Mouse (Mus musculus) thymus, postnatal 36 days (tissue): ENCODE measurements around the gene Anks1.

Experiments used
- DNase-seq, 2 experiments: peaks; one replicate each; pipeline ENCODE4 v3.0.0; 2022; ENCODE audit warnings: mixed read lengths in 2 of 2

Gene Anks1

DNA sequence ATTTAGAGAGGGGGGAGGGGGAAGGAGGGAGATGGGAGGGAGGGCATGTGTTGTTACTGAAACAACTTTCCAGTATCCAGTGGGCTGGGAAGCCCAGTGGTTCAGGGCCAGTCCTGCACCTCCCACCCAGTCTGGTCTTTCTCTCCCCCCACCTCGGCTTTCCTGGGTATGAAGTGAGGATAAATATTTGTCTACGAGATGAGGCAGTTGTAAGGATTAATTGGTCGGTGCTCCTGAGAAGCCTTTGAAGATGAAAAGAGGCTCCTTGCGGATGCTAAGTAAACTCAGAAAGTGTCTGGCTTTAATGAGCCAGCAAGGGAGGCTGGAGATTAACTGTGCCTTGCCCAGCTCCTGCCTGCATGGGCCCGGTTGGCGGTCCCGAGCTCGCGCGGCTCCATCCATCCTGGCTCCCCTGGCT lies 192.8 kb downstream of the Anks1 start:
- no peak for DNase-seq

DNA sequence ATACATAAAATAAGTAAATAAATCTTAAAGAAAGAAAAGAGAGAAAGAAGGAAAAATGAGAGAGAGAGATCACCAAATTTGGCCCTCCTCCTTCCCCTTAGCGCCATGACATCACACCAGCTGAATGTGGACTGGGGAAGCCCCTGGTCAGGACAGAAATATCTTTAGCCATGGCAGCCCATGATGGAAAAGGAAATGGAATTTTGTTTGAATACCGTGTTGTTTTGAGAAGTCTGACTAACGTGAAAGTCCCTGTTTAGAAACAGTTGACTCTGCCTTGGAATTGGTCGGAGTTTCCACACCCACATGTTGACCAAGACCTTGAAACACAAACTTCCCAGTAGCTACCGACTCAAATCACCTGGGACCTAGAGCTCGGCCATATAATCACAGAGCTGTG lies 195.3 kb downstream of the Anks1 start:
- DNase-seq = no peak

DNA sequence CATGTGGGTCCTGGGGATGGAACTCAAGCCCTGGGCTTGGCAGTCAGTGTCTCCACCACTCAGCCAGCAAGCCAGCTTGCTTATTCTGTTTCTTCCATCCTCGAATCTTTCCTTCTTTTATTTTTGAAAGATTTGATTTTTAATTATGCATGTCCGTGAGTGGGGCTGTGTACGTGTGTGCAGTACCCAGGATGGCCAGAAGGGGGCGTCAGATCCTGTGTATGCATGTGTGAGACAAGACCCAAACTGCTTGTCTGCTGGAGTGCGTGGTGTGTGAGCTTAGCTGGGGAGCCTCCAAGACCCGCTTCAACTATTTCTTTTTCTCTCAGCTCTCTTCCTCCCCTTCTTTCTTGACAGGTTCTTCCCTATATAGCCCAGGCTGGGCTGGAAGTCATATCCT lies 197.2 kb downstream of the Anks1 start:
- peak; percentile 16 to 21 for DNase-seq

DNA sequence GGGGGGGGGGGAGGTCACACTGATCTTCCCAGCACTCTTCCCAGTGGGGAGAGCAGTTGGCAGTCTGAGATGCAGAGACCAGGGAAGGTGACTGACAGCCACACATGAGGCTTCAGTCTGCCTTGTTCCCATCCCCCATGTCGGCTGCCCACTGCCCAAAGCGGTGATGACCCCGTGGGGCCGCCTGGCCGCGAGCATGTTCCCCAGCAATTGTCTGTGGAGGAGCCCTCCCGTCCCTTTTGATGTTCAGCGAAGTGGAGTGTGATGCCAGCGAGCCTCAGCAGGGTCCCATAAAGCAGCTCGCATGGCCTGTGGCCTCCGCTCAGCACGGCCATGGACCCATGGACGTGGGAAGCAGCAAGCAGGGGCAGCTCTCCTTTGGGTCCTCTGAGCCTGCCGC lies 198.2 kb downstream of the Anks1 start:
- no peak for DNase-seq

DNA sequence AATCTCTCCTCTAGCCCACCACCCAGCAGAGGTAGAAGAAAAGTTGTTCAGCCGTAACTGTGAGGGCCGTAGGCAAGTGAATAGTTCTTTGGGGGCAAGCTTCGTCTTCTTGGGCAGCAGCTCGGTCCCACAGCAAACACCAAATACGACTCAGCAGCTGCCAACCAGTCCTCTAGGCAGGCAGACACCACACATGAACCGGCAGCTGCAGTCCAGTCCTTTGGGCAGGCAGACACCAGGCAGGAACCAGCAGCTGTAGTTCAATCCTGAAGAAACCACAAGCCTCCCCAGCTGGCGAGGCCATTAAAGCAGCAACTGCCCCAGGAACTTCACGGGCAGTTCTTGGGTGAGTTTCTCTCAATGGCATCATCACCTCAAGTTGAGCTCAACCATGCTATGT lies 203.2 kb downstream of the Anks1 start:
- DNase-seq = no peak
